Mouse (Mus musculus): ENCODE data around the gene Foxp1.

DNA sequence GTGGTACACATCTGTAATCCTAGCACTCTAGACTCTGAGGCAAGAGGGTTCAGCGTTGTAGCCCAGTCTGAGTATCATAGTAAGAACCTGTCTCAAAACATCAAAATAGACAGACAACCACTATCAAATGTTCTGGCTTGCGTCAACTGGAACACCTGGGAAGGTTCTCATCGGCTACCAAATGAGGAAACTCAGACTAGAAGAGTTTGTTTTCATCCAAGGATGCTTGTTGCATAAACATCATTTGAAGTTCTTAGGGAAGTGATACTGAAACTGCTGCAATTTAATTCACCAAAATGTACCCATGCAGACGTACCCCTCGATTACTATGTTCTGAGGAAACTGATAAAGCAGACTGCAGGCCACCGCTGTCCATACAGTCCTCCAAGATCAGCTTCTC is 222.3 kb downstream of the Foxp1 start:
- TF ChIP-seq CTCF (IDR thresholded peaks at IDR 0.05; ENCODE audit: borderline replicate concordance, control insufficient read depth, extremely low read depth, insufficient read depth, low read length, poor library complexity) (no peak), POLR2A (IDR thresholded peaks at IDR 0.05; ENCODE audit: control insufficient read depth, extremely low read depth, insufficient read depth, low read length, poor library complexity) (no peak)
